Mouse (Mus musculus): ENCODE measurements around the gene C2cd2. TPM values are rescaled to one million over a fixed set of nuclear protein-coding genes. Genes with fewer than 3 reads are reported as not detected.

The C2cd2 gene
- polyA plus RNA-seq (2017; shearing (Covaris generic)) = 11.8 TPM

GRCm38 (mm10) chr16:97962151-97962948 lies at the start of gene C2cd2, which contains the start of gene Zbtb21:
Gene C2cd2, minus strand, starts transcription at chr16:97962598.
Gene Zbtb21, minus strand, starts transcription at chr16:97962622.

GRCm38 (mm10) chr16:97996616-97997382 lies 34.4 kb upstream of the C2cd2 start, which contains the start of gene B230307C23Rik:
Gene B230307C23Rik, plus strand, starts transcription at chr16:97997315.

GRCm38 (mm10) chr16:97851741-97852319 lies 110.6 kb downstream of the C2cd2 start, which contains the start of gene Prdm15:
Gene Prdm15, minus strand, starts transcription at chr16:97851850.

Other genes with a start within 250 kb of the C2cd2 start
- gene Ripk4, start 198.8 kb downstream of the C2cd2 start, polyA plus RNA-seq (2017; shearing (Covaris generic)) = 0.14 TPM
- gene Prdm15, start 110.7 kb downstream of the C2cd2 start, polyA plus RNA-seq (2017; shearing (Covaris generic)) = 19.3 TPM
- gene Zbtb21, start within 50 bp of the C2cd2 start, polyA plus RNA-seq (2017; shearing (Covaris generic)) = 96.3 TPM
- gene B230307C23Rik, start 34.7 kb upstream of the C2cd2 start, polyA plus RNA-seq (2017; shearing (Covaris generic)) = 26.9 TPM
- gene A630089N07Rik, start 119.9 kb upstream of the C2cd2 start, polyA plus RNA-seq (2017; shearing (Covaris generic)) = 6.1 TPM

Measured in effector memory CD4-positive, alpha-beta T cell, adult 5 months (primary cell).